In genomic region chr3:21987455-21988009, GRCm38 (mm10) we compare ENCODE assay signal across 9 mouse cellular contexts.
DNase-seq lines count a peak whose midpoint lies in the region; ATAC-seq and TF ChIP-seq lines count a peak whose summit lies in the region.
"Had no signal": no experiment of that assay in that cellular context is flagged by ENCODE, and none has a peak within 500 bp of the region (broad histone marks: within the 10 kb centered on the region; RNA-seq: fewer than 3 reads in every experiment).

No protein-coding gene starts in this region.

- WGBS in kidney, adult 2 months = 86% methylated on average over 5 of the region's 5 CpGs
- WGBS in liver, embryonic 13.5 days (ENCODE audit: insufficient replicate concordance) = 37% methylated on average over 5 of the region's 5 CpGs
- WGBS in thymus, adult 2 months = 12% methylated on average over 5 of the region's 5 CpGs
- WGBS in lung, postnatal 0 days = 85% methylated on average over 5 of the region's 5 CpGs

- TF ChIP-seq CTCF in kidney, adult 2 months (conservative IDR thresholded peaks at IDR 0.05; ENCODE audit: insufficient read depth, insufficient read length, low read depth, low read length) = no peak
- TF ChIP-seq CTCF in thymus, adult 2 months (IDR thresholded peaks at IDR 0.05; ENCODE audit: borderline replicate concordance, control insufficient read depth, extremely low read depth, insufficient read depth, low read length, poor library complexity) = no peak
- no peak for TF ChIP-seq CTCF in lung, postnatal 0 days (IDR thresholded peaks at IDR 0.05)

- peak overlapping the region; percentile 42; the same call in 1 of the 2 replicates for H3K27ac ChIP-seq in kidney, adult 2 months (ENCODE audit: insufficient read depth, low read depth, low read length)
- H3K27ac ChIP-seq in liver, embryonic 13.5 days = peak overlapping the region; percentile 69
- peak overlapping the region; percentile 98 for H3K27ac ChIP-seq in thymus, adult 2 months (ENCODE audit: control insufficient read depth, insufficient read depth, low read length)
- no peak overlapping the region for H3K27ac ChIP-seq in lung, postnatal 0 days (ENCODE audit: low read length)
- H3K27ac ChIP-seq: midbrain, embryonic 12.5 days had no signal

- peak overlapping the region; percentile 43 for H3K4me2 ChIP-seq in liver, embryonic 13.5 days
- H3K4me2 ChIP-seq in lung, postnatal 0 days (replicated peaks; ENCODE audit: low read depth, low read length) = no peak overlapping the region
- H3K4me2 ChIP-seq: midbrain, embryonic 12.5 days had no signal

- H3K9me3 ChIP-seq in liver, embryonic 13.5 days (replicated peaks) = no peaks in the 10 kb centered on the region
- H3K9me3 ChIP-seq in lung, postnatal 0 days (ENCODE audit: low read length) = no peaks in the 10 kb centered on the region
- H3K9me3 ChIP-seq: midbrain, embryonic 12.5 days had no signal

- TF ChIP-seq POLR2A in kidney, adult 2 months (IDR thresholded peaks at IDR 0.05; ENCODE audit: low read depth, low read length) = no peak
- no peak for TF ChIP-seq POLR2A in thymus, adult 2 months (IDR thresholded peaks at IDR 0.05; ENCODE audit: control insufficient read depth, extremely low read depth, insufficient read depth, low read length, poor library complexity)

- no peak overlapping the region for H3K4me3 ChIP-seq in kidney, adult 2 months (ENCODE audit: insufficient read depth, low read depth, low read length)
- H3K4me3 ChIP-seq in liver, embryonic 13.5 days (replicated peaks) = peak overlapping the region; percentile 18
- H3K4me3 ChIP-seq in thymus, adult 2 months (ENCODE audit: control insufficient read depth, insufficient read depth, low read length) = no peak overlapping the region
- no peak overlapping the region for H3K4me3 ChIP-seq in lung, postnatal 0 days (ENCODE audit: low read depth, low read length)
- H3K4me3 ChIP-seq: midbrain, embryonic 12.5 days had no signal

- peaks cover 20% of the 10 kb centered on the region for H3K4me1 ChIP-seq in kidney, adult 2 months (ENCODE audit: control insufficient read depth, insufficient read depth, low read length)
- H3K4me1 ChIP-seq in liver, embryonic 13.5 days (replicated peaks) = peaks cover 51% of the 10 kb centered on the region
- peaks cover 37% of the 10 kb centered on the region for H3K4me1 ChIP-seq in thymus, adult 2 months (replicated peaks; ENCODE audit: control insufficient read depth, insufficient read depth, low read length)
- no peaks in the 10 kb centered on the region for H3K4me1 ChIP-seq in lung, postnatal 0 days (ENCODE audit: insufficient read depth, low read depth, low read length)
- H3K4me1 ChIP-seq: midbrain, embryonic 12.5 days had no signal

- ATAC-seq in liver, embryonic 13.5 days (ENCODE audit: low read depth) = peak; percentile 13; the same call in 1 of the 2 replicates
- no peak for ATAC-seq in lung, postnatal 0 days

- no peak overlapping the region for H3K9ac ChIP-seq in liver, embryonic 13.5 days
- no peak overlapping the region for H3K9ac ChIP-seq in lung, postnatal 0 days (replicated peaks; ENCODE audit: low read depth)
- H3K9ac ChIP-seq: midbrain, embryonic 12.5 days had no signal

- H3K36me3 ChIP-seq in kidney, adult 2 months (ENCODE audit: control insufficient read depth, insufficient read depth, low read length) = no peaks in the 10 kb centered on the region
- H3K36me3 ChIP-seq in liver, embryonic 13.5 days = no peaks in the 10 kb centered on the region
- no peaks in the 10 kb centered on the region for H3K36me3 ChIP-seq in thymus, adult 2 months (ENCODE audit: control insufficient read depth, insufficient read depth, low read length)
- no peaks in the 10 kb centered on the region for H3K36me3 ChIP-seq in lung, postnatal 0 days (ENCODE audit: insufficient read depth, low read length)
- H3K36me3 ChIP-seq: midbrain, embryonic 12.5 days had no signal

- no peaks in the 10 kb centered on the region for H3K27me3 ChIP-seq in kidney, adult 2 months (replicated peaks; ENCODE audit: control insufficient read depth, insufficient read depth, low read length)
- H3K27me3 ChIP-seq in liver, embryonic 13.5 days = no peaks in the 10 kb centered on the region
- H3K27me3 ChIP-seq in thymus, adult 2 months (ENCODE audit: control insufficient read depth, insufficient read depth, low read length) = no peaks in the 10 kb centered on the region
- H3K27me3 ChIP-seq in lung, postnatal 0 days (replicated peaks; ENCODE audit: insufficient read depth, low read length) = no peaks in the 10 kb centered on the region
- H3K27me3 ChIP-seq: midbrain, embryonic 12.5 days had no signal

- DNase-seq in kidney, adult 2 months = no peak
- DNase-seq in kidney, postnatal 4 days = no peak
- peak; percentile 65 for DNase-seq in T-cell, adult 2 months (ENCODE audit: low spot score)
- no peak for DNase-seq in liver, embryonic 13.5 days
- no peak for DNase-seq in thymus, adult 2 months
- DNase-seq in urinary bladder, postnatal 14 days (ENCODE audit: low spot score) = no peak
- DNase-seq in gastrocnemius, postnatal 25 days = no peak
- DNase-seq in lung, postnatal 0 days (ENCODE audit: low spot score) = no peak

- TF ChIP-seq EP300 in lung, postnatal 0 days (IDR thresholded peaks at IDR 0.05) = no peak
